Mouse (Mus musculus) liver, adult 2 months (tissue): ENCODE measurements around the gene Nfkb2.

Experiments used
- CTCF ChIP-seq: fragments of 200-500 bp; IDR thresholded peaks from 2 replicates; pipeline ENCODE4 v1.5.1; 2011; ENCODE audit warnings: low read depth, low read length, control low read depth
- POLR2A ChIP-seq: fragments of 200-500 bp; IDR thresholded peaks from 2 replicates; pipeline ENCODE4 v1.6.1; 2011; ENCODE audit warnings: low read length, control low read depth; ENCODE audit not compliant: insufficient read depth; ENCODE audit errors: extremely low read depth

- no peak for TF ChIP-seq CTCF
- no peak for TF ChIP-seq POLR2A
Observed at GRCm38 (mm10) chr19:46326756-46327305, 22.7 kb downstream of the Nfkb2 start, which contains the start of gene Psd.
